Mouse (Mus musculus) adrenal gland, adult (tissue): ENCODE data around the gene Bmpr1b.
"Not testable (repeated sequence)": the region's sequence is repeated elsewhere in the genome, so short reads cannot be mapped to it uniquely, and the experiment has no call there.

ENCODE experiments used
- DNase-seq, 2 experiments: peaks; one replicate each; pipeline ENCODE4 v3.0.0; 2022 to 2023; ENCODE audit warnings: low spot score in 1 of 2; ENCODE audit not compliant: inconsistent age in 2 of 2

The Bmpr1b gene

DNA sequence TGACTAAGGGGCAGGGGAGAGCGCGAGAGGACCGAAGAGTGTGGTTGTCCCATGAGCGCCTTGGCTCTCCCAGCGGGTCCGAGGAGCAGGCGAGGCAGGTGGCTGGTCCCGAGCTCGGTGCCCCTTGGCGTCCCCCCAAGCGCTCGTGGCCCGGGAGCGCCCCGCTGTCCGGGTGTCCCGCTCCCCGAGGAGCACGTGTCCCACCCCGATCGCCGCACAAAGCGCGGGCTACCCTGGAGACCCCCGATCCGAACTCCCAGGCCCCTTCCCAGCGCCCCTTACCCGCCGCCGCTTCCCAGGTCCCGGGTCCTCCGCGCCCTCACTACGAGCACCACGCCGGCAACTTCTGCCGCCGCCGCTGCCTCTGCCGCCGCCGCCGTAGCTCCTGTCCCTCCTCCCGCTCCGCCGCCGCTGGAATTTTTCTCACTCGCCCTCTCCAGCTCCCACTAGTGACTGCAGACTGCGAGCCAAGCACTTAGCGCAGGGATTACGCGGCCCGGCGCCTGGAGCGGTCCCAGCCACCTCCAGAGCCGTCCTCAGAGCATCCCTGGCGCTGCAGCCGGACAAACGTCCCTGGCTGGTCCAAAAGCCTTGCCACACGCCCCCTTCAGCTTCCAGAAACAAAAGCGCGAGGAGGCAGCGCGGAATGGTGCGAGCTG lies at the start of gene Bmpr1b:
Gene Bmpr1b (minus strand): TSS at position 563 of the 659 bp plus-strand sequence.
- DNase-seq: peak; percentile 21 to 76

DNA sequence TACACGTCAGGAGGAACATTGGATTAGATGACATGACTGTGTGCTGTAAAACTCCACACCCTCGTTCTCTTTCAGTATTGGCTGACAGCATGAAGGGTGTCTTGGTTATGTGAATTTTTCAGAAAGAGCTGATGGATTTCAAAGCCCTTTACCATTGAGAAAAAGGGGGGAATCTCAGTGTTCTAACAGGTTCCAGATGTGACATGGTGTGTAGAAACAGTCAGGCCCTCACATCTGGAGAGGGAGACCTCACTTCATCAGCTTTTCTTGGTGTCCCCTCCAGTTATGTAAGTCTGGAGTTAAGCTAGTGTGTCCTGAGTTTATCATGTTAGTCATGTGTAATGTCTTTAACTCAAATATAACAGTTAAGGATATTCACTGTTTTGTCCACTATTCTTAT lies 43.6 kb upstream of the Bmpr1b start:
- DNase-seq: no peak

DNA sequence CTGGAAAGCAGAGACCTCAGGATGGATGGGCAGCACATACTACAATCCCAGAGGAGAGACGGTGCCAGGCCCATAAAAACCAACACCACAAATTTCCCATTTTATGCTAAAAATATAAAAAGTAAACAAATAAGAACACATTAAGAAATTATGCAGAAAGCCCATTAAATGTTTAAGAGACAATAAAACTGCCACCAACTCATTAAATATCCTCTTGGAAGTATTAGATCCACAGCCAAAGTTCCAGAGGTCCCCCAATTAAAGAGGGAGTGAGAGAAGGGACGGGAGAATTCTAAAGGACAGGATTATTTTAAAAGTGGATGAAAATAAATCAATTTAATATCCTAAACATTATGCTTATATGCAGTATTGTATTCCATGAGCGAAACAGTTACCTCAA lies 43.0 kb upstream of the Bmpr1b start:
- no peak for DNase-seq

- DNase-seq: no peak
Observed at GRCm38 (mm10) chr3:142209981-142210380, 40.8 kb upstream of the Bmpr1b start.

DNA sequence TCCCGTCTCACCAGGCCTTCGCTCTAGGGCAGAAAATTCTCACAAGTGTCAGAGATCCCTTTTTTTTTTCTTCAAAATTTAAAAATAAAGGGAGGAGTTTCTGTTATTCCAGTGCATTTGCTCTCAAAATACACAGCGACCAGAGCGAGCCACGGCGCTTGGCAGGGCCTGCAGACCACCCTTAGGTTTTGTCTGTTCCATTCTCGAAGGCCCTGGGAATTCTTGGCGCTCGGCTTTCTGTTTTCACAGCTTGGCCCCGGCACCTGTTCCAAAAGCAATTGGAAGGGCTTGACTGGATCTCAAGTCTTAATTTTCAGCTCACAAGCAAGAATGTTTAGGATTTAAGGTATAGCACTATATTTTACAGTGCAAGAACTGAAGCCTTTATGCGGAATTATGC lies 39.8 kb upstream of the Bmpr1b start:
- DNase-seq: no peak

- no peak for DNase-seq
Observed at GRCm38 (mm10) chr3:142207488-142207887, 38.3 kb upstream of the Bmpr1b start.

- no peak for DNase-seq
Observed at GRCm38 (mm10) chr3:142206316-142206715, 37.1 kb upstream of the Bmpr1b start.

- DNase-seq: no peak
Observed at GRCm38 (mm10) chr3:142196142-142196541, 26.9 kb upstream of the Bmpr1b start.

DNA sequence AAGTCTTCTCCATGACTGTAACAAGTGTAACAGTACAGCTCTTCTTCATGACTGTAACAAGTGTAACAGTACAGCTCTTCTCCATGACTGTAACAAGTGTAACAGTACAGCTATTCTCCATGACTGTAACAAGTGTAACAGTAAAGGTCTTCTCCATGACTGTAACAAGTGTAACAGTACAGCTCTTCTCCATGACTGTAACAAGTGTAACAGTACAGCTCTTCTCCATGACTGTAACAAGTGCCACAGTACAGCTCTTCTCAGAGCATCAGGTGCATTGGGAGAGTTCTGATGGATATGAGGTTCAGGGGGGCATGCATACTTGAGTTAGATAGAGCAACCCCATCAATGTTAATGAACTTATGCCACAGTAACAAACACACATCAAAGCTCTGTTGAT lies 22.4 kb upstream of the Bmpr1b start:
- DNase-seq: not testable (repeated sequence)

GRCm38 (mm10) chr3:142186551-142186950 lies 17.3 kb upstream of the Bmpr1b start:
- DNase-seq: peak in 1 of 2 experiments; percentile 26

DNA sequence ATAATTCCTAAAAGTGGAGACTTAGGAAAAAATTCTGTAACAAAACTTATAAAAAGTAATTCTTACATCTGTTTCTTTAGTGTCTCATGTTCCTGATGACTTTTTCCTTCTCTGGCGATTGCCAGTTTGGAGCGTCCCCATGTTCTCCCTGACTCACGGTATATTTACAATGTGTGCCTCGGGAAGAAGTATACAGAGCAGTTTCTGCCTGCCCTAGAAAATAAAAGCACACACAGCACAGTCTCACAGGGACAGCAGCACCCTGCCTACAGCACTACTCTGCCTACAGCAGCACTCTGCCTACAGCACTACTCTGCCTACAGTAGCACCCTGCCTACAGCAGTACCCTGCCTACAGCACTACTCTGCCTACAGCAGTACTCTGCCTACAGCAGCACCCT lies 4.8 kb upstream of the Bmpr1b start:
- no peak for DNase-seq

DNA sequence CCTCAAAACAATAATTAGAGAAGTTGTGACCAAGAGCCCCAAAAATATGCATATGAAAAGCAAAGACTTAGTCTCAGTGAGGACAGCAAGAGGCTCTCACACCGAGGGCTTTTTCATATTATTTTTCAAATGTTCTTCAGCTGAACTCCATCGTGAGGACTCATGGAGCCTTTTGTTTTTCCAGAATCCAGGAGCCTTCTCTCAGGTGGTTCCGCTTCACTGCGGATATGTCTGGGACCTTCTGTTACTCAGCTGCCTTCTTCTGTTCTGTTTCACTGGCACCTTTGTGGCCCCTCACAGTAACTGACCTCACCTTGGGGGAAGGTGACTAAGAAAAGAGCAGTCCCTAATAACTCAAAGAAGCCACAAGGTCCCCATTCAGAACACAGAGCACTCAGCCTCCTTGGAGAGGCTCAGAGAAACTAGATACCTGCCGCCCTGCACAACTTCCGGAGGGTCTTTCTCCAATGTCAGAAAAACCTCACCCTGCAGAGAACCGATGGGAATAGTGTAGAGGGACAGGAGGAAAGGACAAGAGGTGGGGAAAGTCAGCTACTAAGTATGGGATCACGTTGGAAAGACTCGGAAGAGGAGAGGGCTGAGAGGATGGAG lies 868 bp downstream of the Bmpr1b start:
- DNase-seq: peak in 1 of 2 experiments; percentile 22

DNA sequence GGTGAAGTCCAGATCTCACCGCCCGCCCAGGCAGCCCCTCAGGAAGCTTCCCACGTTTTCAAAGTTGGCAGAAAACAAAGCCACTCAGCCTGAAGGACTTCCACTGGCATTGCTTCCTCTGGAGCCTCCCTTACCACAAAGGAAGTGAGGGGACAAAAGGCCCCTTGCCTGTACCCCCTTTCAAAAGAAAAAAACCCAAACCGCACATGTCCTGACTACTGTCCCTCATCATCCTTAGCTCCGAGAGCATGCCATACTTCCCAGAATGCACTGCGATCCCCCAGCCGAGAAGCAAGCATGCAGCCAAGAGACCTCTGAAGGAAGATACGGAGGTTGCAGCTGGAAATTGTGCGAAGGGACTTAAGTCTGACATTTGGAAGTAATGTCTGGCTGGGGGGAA lies 4.2 kb downstream of the Bmpr1b start:
- no peak for DNase-seq

- no peak for DNase-seq
Observed at GRCm38 (mm10) chr3:142163896-142164295, 5.3 kb downstream of the Bmpr1b start.

GRCm38 (mm10) chr3:142161405-142161804 lies 7.8 kb downstream of the Bmpr1b start:
- no peak for DNase-seq

- DNase-seq: no peak
Observed at GRCm38 (mm10) chr3:142151980-142152379, 17.2 kb downstream of the Bmpr1b start.

GRCm38 (mm10) chr3:142138796-142139195 lies 30.4 kb downstream of the Bmpr1b start:
- DNase-seq: no peak

- DNase-seq: no peak
Observed at GRCm38 (mm10) chr3:142126379-142126778, 42.8 kb downstream of the Bmpr1b start.

DNA sequence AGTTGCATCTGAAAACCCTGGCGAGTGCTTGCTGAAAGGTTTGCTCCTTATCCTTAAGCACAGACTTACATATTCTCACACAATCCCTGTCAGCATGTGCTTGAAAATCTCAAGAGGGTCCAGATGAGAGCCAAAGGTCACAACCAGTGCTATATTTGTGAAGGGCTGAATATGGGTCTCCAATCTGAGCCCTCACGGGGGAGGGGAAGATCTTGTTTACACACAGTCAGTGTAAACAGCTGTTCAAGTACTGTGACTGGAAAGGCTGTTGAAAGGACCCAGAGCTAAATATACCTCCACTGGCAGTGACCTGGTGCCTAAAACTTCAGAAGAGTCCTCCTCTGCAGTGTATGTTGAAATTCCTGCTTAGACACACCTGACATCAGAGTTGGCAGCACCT lies 43.7 kb downstream of the Bmpr1b start:
- DNase-seq: no peak

DNA sequence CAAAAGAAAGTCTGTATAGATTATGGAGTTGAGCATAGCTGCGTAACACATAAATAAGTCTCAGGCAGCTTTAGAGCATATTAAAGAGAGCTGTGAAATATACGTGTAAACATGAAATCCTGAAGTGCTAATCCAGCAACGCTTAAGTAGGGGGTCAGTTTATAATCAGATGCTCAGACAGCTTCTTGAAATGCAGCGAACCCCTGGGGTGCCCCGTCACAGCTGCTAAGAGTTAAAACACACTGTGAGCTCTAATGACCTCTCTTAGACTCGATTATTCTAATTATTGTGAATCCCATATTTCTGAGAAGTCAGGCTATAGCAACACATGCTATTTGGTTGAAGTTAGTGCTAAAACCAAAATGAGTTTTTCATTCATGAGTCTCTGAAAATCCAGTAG lies 45.0 kb downstream of the Bmpr1b start:
- no peak for DNase-seq

DNA sequence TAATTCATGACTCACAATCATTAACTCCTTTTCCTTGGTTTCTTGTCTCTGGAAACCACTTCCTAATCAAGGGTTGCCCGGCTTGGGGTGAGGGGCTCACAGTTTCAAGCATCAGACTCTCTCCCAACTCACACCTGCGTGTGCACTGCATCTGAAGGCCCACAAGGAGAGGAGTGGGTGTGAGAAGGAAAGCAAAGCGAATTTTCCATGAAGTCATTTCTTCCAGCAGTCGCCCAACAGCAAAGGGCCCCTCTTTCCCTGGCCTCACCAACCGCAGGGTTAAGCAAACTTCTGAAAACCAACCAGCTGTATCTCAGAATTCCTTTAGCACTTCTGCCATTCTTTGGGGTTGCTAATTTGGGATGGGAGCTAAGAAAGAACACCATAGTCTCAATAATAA lies 46.8 kb downstream of the Bmpr1b start:
- no peak for DNase-seq

DNA sequence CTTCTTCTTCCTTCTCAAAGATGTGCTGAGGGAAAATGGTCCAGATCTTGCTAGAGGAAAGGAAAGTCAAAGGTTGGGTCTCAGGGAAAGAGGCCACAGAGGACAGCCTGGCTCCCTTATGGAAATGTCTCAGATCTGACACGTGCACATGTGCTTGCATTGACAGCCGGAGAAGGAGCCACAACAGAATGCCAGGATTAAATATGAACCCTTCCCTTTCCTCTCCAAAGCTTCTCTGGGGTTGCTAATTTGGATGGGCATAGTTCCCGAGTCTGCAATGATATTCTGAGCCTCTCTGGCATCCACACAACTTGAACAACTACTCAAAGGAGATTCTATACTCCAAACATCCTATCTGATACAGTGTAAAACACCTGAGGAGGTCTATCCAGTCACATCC lies 48.4 kb downstream of the Bmpr1b start:
- no peak for DNase-seq

GRCm38 (mm10) chr3:142114762-142115316 lies 54.4 kb downstream of the Bmpr1b start:
- DNase-seq: no peak
